Mouse (Mus musculus): ENCODE results near the gene Gbp3.

Gbp3 gene

GRCm38 (mm10) chr3:142588888-142589287 is 29.1 kb downstream of the Gbp3 start:
- no peak for DNase-seq (ENCODE audit: low spot score in 2 of 2)

GRCm38 (mm10) chr3:142590431-142591067 is 30.7 kb downstream of the Gbp3 start:
- no peak for DNase-seq (ENCODE audit: low spot score in 2 of 2)

- DNase-seq (ENCODE audit: low spot score in 2 of 2), result no peak
These were observed 34.7 kb downstream of the Gbp3 start, which contains the start of gene Gbp2b for GRCm38 (mm10) chr3:142594547-142594946. Gbp2b (plus strand) TSS chr3:142594847.

- DNase-seq (ENCODE audit: low spot score in 2 of 2), result no peak
These were observed 38.1 kb downstream of the Gbp3 start for GRCm38 (mm10) chr3:142597923-142598322.

- no peak for DNase-seq (ENCODE audit: low spot score in 2 of 2)
These were observed 41.8 kb downstream of the Gbp3 start for GRCm38 (mm10) chr3:142601675-142602074.

- DNase-seq (ENCODE audit: low spot score in 2 of 2), result peak in 1 of 2 experiments; percentile 40
These were observed 58.8 kb downstream of the Gbp3 start for GRCm38 (mm10) chr3:142618658-142619057.

GRCm38 (mm10) chr3:142619606-142620005 is 59.8 kb downstream of the Gbp3 start:
- DNase-seq (ENCODE audit: low spot score in 2 of 2), result no peak

GRCm38 (mm10) chr3:142620111-142620955 is 60.5 kb downstream of the Gbp3 start, which contains the start of gene Gbp2:
Gbp2 (plus strand) TSS chr3:142620602.
- DNase-seq (ENCODE audit: low spot score in 2 of 2), result peak in 1 of 2 experiments; percentile 11

GRCm38 (mm10) chr3:142620956-142621562 is 61.2 kb downstream of the Gbp3 start:
- DNase-seq (ENCODE audit: low spot score in 2 of 2), result no peak
